Mouse (Mus musculus) forebrain, embryonic 10.5 days (tissue): ENCODE results near the gene Pogz. TPM values are rescaled to one million over a fixed set of nuclear protein-coding genes. Genes with fewer than 3 reads are reported as not detected.

Experiments
- DNase-seq: peaks from one replicate; pipeline ENCODE4 v3.0.0-alpha.2; 2017; ENCODE audit warnings: low spot score; ENCODE audit errors: extremely low spot score
- H3K27ac ChIP-seq: fragments of 300-500 bp; sonication (generic); 2 replicates; pipeline ENCODE4 v1.5.1; 2016; ENCODE audit warnings: mild to moderate bottlenecking
- H3K27me3 ChIP-seq: fragments of 300-500 bp; sonication (generic); 2 replicates; pipeline ENCODE4 v1.6.1; 2016; ENCODE audit warnings: mild to moderate bottlenecking; ENCODE audit not compliant: poor library complexity, severe bottlenecking
- H3K36me3 ChIP-seq: fragments of 300-500 bp; sonication (generic); replicated peaks from 2 replicates; pipeline ENCODE4 v1.6.1; 2016; ENCODE audit warnings: mild to moderate bottlenecking, moderate library complexity
- H3K4me1 ChIP-seq: fragments of 300-500 bp; sonication (generic); 2 replicates; pipeline ENCODE4 v1.6.1; 2016
- H3K4me3 ChIP-seq: fragments of 300-500 bp; sonication (generic); 2 replicates; pipeline ENCODE4 v1.5.1; 2016; ENCODE audit warnings: mild to moderate bottlenecking, moderate library complexity
- H3K9me3 ChIP-seq: fragments of 300-500 bp; sonication (generic); 2 replicates; pipeline ENCODE4 v1.6.1; 2016; ENCODE audit warnings: mild to moderate bottlenecking, moderate library complexity
- WGBS: fragments of 180-500 bp; shearing (Covaris S2); methylation state at CpG from one replicate; pipeline ENCODE4 v1.1.7; 2016; 5-methylcytosine and 5-hydroxymethylcytosine counted together
- polyA plus RNA-seq: library from polyadenylated mRNA; unstranded; fragments of >200 nt; fragmentation: Nextera tagmentation; extraction: Ambion mirVana; gene quantifications from 2 replicates; pipeline ENCODE4 v1.2.1, GENCODE M21; 2016

The Pogz gene
- 18.5 and 20.3 TPM in 2 replicates for polyA plus RNA-seq

DNA sequence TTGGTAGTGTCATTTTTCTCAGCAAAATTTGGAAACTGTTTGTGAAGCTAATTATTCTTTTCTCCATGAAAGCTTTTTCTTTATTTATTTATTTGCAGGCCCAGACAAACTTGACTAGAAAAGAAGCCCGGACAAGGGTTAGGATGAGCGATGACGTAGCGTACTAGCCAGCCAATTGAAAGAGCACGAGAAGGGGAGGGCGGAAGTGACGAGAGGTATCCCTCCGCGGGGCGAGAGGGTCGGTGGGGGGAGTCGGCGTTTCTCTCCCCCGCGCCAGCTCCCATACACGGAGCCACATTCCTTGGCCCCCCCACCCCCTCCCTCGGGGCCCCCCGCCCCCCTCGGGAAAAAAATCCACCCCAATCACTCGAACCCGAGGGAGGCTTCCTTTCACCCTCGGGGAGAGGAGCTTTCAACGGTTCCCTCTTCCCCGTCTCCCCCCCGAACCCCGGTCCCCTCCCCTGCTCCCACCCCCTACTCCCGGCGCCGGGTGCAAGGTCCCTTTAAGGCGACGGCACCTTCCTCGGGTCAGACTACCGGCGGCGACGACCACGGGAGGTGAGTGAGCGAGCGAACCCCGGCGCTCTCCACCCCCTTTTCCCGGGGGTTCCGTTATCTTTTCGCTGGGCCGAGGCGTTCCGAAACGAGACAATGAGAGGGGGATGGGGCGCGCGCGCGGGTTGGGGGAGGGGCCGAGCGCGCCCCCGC, at the start of gene Pogz:
TSS of gene Pogz (plus strand) at position 385 of the 708 bp plus-strand sequence.
- Histone ChIP-seq H3K27ac (peak within 1 kb of the TSS; percentile 99), H3K27me3 (no peaks in the 10 kb centered on the region), H3K4me1 (peaks cover 22% of the 10 kb centered on the region), H3K4me3 (peak within 1 kb of the TSS; percentile 80), H3K36me3 (0 out of 2 replicates have a peak, but pooled peaks cover 4% of the 10 kb centered on the region), H3K9me3 (0 out of 2 replicates have a peak, but pooled peaks cover 3% of the 10 kb centered on the region)
- peak; percentile 98 for DNase-seq
- WGBS: under 1% methylated on average over 57 of the region's 57 CpGs

DNA sequence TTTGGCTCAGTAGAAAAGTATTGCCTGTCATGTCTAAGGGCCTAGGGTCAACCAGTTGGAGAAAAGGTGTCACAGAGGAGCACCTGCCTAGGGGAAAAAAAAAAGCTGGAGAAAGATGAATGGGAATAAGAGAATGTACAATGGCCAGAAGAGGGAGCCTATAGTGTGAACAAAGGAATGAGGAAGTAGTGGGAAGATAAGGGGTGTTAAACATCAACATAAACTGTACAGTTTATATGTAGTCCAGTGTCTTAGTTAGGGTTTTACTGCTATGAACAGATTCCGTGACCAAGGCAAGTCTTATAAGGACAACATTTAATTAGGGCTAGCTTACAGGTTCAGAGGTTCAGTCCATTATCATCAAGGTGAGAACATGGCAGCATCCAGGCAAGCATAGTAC, 48.3 kb upstream of the Pogz start:
- H3K27ac ChIP-seq: no peak overlapping the region
- no peak for DNase-seq
- H3K27me3 ChIP-seq: peaks cover 35% of the 10 kb centered on the region
- H3K4me1 ChIP-seq: peaks cover 34% of the 10 kb centered on the region
- no peak overlapping the region for H3K4me3 ChIP-seq
- WGBS: 91% methylated on average over 1 of the region's 1 CpGs
- no peaks in the 10 kb centered on the region for H3K36me3 ChIP-seq
- no peaks in the 10 kb centered on the region for H3K9me3 ChIP-seq

DNA sequence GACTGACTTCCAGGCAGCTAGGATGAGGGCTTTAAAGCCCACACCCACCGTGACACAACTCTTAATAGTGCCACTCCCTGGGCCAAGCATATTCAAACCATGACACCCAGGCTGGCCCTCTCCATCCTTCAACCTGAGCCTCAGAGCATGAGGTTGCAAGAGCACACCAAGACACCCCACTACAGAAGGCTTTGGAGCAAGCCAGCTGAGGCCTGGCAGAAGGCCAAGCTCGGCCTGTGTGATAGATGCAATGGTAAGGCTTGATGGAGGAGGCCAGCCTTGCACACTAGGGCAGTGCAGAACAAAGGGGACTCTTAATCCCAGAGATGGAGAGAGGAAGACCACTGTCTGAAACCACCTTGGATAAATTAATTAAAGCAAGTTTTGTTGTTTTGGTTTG, 47.9 kb upstream of the Pogz start:
- Histone ChIP-seq H3K4me1 (peaks cover 34% of the 10 kb centered on the region), H3K36me3 (no peaks in the 10 kb centered on the region), H3K4me3 (no peak overlapping the region), H3K27ac (no peak overlapping the region), H3K27me3 (peaks cover 30% of the 10 kb centered on the region), H3K9me3 (no peaks in the 10 kb centered on the region)
- WGBS: 89% methylated on average over 2 of the region's 2 CpGs
- DNase-seq: no peak

DNA sequence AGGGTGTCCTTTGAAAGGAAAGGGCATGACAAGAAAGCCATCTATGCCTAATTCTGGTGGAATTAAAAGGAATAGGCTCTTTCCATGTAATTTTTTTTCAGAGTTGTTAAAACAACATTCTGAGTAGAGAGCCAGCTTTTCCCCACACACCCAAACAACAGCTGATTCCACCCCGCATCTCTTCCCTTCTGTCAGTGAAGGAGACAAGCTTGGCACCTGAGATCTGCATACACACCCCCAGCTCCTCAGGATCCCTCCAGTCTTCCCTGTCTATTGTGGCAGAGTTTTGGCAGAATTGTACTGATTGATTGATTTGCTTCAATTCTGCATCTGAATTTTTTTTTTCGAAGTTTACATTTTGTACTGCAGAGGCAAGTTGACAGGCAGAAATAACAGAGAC, 45.1 kb upstream of the Pogz start:
- peaks cover 11% of the 10 kb centered on the region for H3K27me3 ChIP-seq
- no peak overlapping the region for H3K27ac ChIP-seq
- H3K36me3 ChIP-seq: no peaks in the 10 kb centered on the region
- WGBS: 88% methylated on average over 2 of the region's 2 CpGs
- no peaks in the 10 kb centered on the region for H3K9me3 ChIP-seq
- peaks cover 22% of the 10 kb centered on the region for H3K4me1 ChIP-seq
- H3K4me3 ChIP-seq: no peak overlapping the region
- no peak for DNase-seq

DNA sequence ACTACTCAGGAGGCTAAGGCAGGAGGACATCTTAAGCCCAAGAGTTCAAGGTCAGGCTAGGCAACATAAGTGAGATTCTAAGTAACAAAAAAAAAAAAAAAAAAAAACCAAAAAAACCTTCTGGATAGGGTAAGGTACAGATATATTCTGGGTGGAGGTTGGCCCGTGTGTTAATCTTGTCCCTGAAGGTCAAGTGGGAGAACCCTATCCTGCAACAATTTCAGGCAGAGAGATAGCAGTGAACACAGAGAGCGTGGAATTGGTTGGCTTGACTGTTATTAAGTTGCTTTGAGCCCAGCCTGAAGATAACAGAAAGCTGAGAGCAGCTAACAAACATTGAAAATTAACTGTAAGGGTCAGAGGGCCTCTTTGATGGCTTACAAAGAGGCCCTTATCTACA, 43.7 kb upstream of the Pogz start:
- no peak overlapping the region for H3K4me3 ChIP-seq
- peak overlapping the region; percentile 76 for H3K27ac ChIP-seq
- no peak for DNase-seq
- WGBS: 90% methylated on average over 2 of the region's 2 CpGs
- H3K36me3 ChIP-seq: no peaks in the 10 kb centered on the region
- no peaks in the 10 kb centered on the region for H3K9me3 ChIP-seq
- no peaks in the 10 kb centered on the region for H3K27me3 ChIP-seq
- H3K4me1 ChIP-seq: peaks cover 18% of the 10 kb centered on the region

DNA sequence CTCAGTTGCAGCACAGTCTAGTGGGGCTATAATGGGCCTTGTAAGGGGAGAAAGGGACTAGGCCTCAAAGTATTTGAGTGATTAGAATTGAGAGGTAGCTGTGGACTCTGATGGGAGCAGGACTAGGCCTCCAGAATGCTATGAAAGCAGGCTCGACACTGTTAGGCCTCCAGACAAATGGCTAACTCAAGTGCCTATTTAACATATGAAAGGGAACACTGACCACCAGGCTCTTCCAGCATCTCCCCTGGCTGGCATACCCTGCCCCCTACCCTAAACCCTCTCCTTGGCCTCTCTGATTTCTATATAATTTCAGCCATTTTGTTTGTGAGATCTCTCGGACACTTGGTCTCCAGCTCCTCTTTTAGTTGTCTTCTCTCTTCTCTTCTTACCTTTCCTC, 43.0 kb upstream of the Pogz start:
- no peak for DNase-seq
- Histone ChIP-seq H3K36me3 (no peaks in the 10 kb centered on the region), H3K27ac (peak overlapping the region; percentile 76), H3K4me3 (no peak overlapping the region), H3K9me3 (no peaks in the 10 kb centered on the region), H3K27me3 (no peaks in the 10 kb centered on the region), H3K4me1 (peaks cover 18% of the 10 kb centered on the region)
- 58% methylated on average over 2 of the region's 2 CpGs for WGBS

DNA sequence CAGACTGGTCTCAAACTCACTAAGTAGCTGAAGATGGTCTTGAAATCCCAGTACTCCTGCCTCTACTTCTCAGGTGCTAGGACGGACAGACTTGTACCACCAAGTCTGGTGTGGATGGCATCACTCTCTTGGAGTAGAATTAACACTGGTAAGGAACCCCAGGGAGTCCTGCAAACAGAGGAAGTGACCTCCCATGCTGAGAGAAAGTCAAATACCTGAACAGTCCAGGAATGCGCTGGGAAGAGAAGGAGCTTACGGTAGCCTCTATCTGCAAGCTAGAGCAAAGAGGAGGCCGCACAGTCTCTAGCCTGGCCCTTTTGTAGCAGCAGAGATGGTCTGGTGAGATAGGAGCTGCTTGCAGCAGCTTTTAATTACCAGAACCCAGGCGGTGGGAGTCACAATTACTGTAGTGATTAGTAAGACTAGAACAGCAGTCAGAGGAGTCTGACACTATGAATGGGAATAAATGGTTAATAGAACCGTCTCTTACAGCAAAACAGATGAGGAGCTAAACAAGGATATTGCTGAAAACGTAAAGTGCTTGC, 41.7 kb upstream of the Pogz start:
- WGBS: 45% methylated on average over 7 of the region's 7 CpGs
- H3K9me3 ChIP-seq: no peaks in the 10 kb centered on the region
- no peak overlapping the region for H3K4me3 ChIP-seq
- no peak for DNase-seq
- no peaks in the 10 kb centered on the region for H3K36me3 ChIP-seq
- H3K4me1 ChIP-seq: peaks cover 18% of the 10 kb centered on the region
- no peaks in the 10 kb centered on the region for H3K27me3 ChIP-seq
- H3K27ac ChIP-seq: 0 out of 2 replicates have a peak overlapping the region, but pooled peaks have one; percentile 31

DNA sequence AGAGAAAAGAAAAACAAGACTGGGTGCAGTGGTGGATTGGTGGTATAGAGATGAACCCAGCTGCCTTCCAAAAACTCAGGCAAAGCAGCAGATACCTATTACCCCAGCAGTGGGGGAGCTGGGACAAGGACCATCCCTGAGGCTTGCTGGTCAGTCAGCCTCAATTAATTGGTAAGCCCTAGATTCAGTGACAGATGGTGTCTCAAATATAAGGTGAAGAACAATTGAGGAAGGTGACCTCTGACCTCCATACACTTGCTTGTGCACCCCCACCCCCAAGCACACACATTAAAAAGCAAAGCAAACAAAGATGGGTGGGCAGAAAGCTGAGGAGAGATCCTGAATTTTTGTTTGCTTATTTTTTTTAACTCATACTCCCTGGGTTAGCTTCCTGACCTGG, 41.2 kb upstream of the Pogz start:
- H3K4me3 ChIP-seq: no peak overlapping the region
- H3K27ac ChIP-seq: no peak overlapping the region
- no peaks in the 10 kb centered on the region for H3K9me3 ChIP-seq
- no peak for DNase-seq
- H3K27me3 ChIP-seq: no peaks in the 10 kb centered on the region
- H3K36me3 ChIP-seq: no peaks in the 10 kb centered on the region
- peaks cover 18% of the 10 kb centered on the region for H3K4me1 ChIP-seq

DNA sequence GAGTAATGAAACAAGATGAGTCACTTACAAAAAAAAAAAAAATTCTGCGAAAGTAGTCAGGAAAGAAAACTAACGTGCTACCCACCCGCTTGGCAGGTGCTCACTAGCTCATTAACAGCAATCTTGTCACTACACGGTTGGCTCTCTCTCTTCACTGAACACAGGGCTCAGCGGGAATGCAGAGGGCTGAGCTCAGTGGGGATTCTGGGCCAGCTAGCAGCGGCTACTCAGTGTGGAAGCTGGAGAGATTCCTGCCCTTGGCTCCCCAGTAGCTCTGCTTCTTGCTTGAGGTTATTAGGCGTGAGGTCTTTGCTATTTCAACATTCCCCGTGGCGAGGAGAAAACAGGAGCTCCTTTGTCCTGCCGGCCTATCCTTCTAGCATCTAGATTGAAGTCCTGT, 33.2 kb upstream of the Pogz start:
- peaks cover 15% of the 10 kb centered on the region for H3K4me1 ChIP-seq

DNA sequence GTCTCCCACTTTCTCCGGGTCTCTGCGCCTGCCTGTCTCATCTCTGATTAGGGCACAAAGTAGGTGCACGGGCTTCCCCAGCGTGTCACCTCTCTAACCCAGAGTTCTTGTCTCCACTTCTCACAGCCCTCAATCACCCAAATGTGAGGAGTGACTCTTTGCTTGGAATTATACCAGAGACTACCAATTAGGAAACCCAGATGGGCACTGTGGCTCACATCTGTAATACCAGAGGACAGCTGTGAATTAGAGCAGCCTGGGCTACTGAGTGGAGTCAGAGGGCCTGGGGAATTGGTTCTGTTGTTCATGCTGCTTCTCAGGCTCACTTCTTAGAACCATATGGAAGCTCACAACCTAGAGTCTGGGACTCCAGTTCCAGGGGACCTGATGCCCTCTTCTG, 32.4 kb upstream of the Pogz start:
- H3K9me3 ChIP-seq: no peaks in the 10 kb centered on the region
- no peaks in the 10 kb centered on the region for H3K36me3 ChIP-seq
- 0 out of 2 replicates have a peak overlapping the region, but pooled peaks have one; percentile 72 for H3K27ac ChIP-seq
- H3K27me3 ChIP-seq: peaks cover 9% of the 10 kb centered on the region; the same call in 1 of the 2 replicates
- WGBS: 78% methylated on average over 4 of the region's 4 CpGs
- H3K4me3 ChIP-seq: no peak overlapping the region
- H3K4me1 ChIP-seq: peaks cover 15% of the 10 kb centered on the region
- no peak for DNase-seq

More for the DNA sequence above, 33.2 kb upstream of the Pogz start:
- Histone ChIP-seq H3K36me3 (no peaks in the 10 kb centered on the region), H3K9me3 (no peaks in the 10 kb centered on the region), H3K27me3 (peaks cover 9% of the 10 kb centered on the region; the same call in 1 of the 2 replicates), H3K4me3 (peak overlapping the region; percentile 20), H3K27ac (peak overlapping the region; percentile 72)
- peak; percentile 37 for DNase-seq
- 3% methylated on average over 10 of the region's 10 CpGs for WGBS

DNA sequence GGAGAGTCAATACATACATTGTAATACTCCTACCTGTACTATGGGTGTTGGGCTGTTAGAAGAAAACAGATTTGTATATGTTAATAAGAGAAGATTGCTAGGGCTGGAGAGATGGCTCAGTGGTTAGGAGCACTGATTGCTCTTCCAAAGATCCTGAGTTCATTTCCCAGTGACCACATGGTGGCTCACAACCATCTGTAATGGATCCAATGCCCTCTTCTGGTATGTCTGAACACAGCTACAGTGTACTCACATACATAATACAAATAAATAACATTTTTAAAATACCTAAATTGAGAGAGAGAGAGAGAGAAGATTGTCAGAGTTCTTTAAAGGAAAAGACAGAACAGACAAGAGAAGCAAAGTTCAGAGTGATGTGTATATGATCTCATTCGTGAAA, 29.1 kb upstream of the Pogz start:
- 89% methylated on average over 1 of the region's 1 CpGs for WGBS
- Histone ChIP-seq H3K9me3 (no peaks in the 10 kb centered on the region), H3K4me3 (no peak overlapping the region), H3K27ac (no peak overlapping the region), H3K36me3 (no peaks in the 10 kb centered on the region), H3K4me1 (peaks cover 15% of the 10 kb centered on the region), H3K27me3 (peaks cover 9% of the 10 kb centered on the region; the same call in 1 of the 2 replicates)
- DNase-seq: no peak

DNA sequence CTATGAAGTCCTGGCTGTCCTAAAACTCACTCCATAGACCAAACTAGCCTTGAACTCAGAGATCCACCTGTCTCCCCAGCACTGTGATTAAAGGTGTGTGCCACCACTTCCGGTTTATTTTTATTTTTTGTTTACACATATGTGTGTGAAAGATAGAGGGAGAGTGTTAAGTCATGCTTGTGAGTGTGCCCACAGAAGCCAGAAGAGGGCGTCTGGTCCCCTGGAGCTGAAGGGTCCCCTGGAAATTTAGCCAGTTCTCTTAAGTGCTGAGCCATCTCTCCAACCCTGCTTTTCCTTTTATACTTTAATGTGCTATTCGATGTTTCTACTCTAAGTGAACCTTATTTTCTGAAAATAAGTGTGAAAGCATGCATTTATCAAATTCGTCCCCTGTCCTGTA, 25.7 kb upstream of the Pogz start:
- no peaks in the 10 kb centered on the region for H3K9me3 ChIP-seq
- no peaks in the 10 kb centered on the region for H3K27me3 ChIP-seq
- no peak overlapping the region for H3K4me3 ChIP-seq
- 17% methylated on average over 4 of the region's 4 CpGs for WGBS
- H3K27ac ChIP-seq: no peak overlapping the region
- H3K36me3 ChIP-seq: no peaks in the 10 kb centered on the region
- H3K4me1 ChIP-seq: no peaks in the 10 kb centered on the region
- no peak for DNase-seq

DNA sequence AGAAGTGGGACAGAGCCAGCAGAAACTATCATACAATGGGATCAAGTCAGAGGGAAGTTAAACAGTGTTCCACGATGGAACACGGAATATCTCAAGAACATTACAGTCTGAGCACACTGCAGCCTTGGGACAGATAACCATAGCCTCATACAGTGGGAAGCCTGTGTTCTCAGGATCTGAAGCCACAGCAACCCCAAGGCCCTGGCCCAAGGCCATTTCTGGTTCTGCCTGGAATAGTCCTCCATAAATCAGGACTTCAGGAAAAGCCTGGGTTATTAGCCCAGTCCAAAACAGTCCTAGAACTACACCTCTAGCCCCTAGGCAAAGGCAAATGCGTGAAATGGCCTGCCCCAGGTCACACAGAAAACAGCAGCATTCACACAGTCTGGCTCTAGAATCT, 23.7 kb upstream of the Pogz start:
- DNase-seq: no peak
- no peak overlapping the region for H3K27ac ChIP-seq
- 92% methylated on average over 3 of the region's 3 CpGs for WGBS

More for the DNA sequence above, 23.7 kb upstream of the Pogz start:
- no peaks in the 10 kb centered on the region for H3K27me3 ChIP-seq
- H3K4me1 ChIP-seq: no peaks in the 10 kb centered on the region
- no peaks in the 10 kb centered on the region for H3K36me3 ChIP-seq
- no peak overlapping the region for H3K4me3 ChIP-seq
- H3K9me3 ChIP-seq: no peaks in the 10 kb centered on the region
